Mouse (Mus musculus): ENCODE results near the gene Gpr18.

Gene Gpr18

GRCm38 (mm10) chr14:121915143-121915542, 438 bp downstream of the Gpr18 start:
- CTCF ChIA-PET: no interaction called here

DNA sequence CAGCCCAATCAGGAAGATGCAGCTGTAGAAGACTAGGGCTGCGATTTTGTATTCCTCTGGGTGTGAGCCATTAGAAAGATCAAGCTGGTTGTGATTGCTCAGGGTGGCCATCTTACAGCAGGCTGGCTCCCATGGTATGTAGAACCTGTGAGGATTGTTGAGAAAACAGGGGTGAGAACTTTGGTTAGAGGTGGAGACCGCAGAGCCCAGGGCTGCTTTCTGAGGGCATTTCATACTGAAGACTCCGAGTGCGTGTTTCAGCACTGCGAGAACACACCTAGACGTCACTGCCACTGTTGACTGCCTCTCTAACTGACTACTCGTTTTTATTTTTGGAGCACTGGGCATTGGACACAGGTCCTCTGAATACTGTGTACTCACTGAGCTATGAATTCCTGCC, 3.1 kb downstream of the Gpr18 start:
- CTCF ChIA-PET: no interaction called here
- POLR2A ChIA-PET: interaction anchor here in 2 of 4 experiments (1.6 to 2.5 kb wide), 2 partner anchors 9 to 14 kb away, joined by 4 to 9 read pairs; no protein-coding TSS in a partner anchor

More at GRCm38 (mm10) chr14:121915143-121915542, 438 bp downstream of the Gpr18 start:
- POLR2A ChIA-PET: interaction anchor here in 3 of 4 experiments (0.7 to 1.9 kb wide), 6 partner anchors 11 to 475 kb away, joined by 3 to 6 read pairs (median 4); partner anchors contain the start of gene Ubac2 (in 1 of the 3)

DNA sequence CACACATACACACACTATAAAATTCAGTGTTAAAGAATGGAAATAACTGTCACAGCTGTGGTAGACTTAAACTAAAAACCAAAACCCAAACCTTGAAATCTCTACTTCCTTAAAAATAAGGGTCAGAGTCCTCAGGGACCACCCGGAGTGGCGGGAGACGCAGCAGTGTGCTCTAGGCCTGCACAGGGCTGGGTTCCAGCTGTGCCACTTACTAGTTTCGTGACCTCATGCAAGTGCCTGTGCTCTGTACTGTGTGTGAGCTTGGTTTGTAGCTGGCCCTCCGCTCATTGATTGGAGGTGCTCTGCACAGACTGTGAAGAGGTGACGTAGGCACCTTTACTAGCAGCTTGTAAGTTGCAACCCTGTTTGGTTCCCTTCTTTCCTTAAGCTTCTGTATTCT, 5.7 kb downstream of the Gpr18 start:
- ChIA-PET POLR2A (interaction anchor here in 1 of 4 experiments (1.1 to 1.5 kb wide), 3 partner anchors 11 to 36 kb away, joined by 3 to 5 read pairs (median 4); no protein-coding TSS in a partner anchor), CTCF (no interaction called here)

DNA sequence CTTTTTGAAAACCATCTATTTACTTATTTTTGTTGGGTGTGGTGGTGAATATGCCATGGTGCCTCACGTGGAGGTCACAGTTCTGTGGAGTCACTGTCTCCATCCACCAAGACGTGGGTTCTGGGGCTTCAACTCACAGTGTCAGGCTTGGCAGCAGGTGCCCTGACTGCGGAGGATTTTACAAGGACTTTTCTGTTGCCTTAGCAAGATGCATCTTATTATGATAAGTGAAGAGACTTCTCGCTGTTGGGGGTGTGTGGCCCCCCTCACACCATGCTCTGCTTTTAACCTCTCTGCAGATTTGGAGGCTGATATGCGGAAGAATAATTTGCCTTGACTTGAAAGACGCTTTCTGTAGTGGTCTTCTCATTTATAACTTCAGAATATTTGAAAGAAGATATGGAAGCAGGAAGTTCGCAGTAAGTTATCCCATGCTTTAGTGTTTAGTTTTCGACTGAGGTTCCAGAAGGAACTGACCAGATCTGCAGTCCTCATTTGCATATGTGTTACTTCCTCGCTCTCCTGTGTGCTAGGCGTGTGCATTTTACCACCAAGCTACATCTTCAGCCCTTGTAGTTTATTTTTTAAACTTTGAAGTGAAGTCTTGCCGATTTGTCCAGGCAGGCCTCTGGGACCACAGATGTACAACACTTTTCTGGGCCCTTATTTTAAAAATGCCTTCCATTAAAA, 8.4 kb downstream of the Gpr18 start:
- ChIA-PET CTCF (interaction anchor here in 1 of 4 experiments (1.5 kb wide), 1 partner anchor 21 kb away, joined by 3 read pairs; no protein-coding TSS in a partner anchor), POLR2A (interaction anchor here in 2 of 4 experiments (0.7 to 1.8 kb wide), 7 partner anchors 9 to 29 kb away, joined by 3 to 7 read pairs (median 3); partner anchors contain the start of gene Ubac2 (in 2 of the 2))

DNA sequence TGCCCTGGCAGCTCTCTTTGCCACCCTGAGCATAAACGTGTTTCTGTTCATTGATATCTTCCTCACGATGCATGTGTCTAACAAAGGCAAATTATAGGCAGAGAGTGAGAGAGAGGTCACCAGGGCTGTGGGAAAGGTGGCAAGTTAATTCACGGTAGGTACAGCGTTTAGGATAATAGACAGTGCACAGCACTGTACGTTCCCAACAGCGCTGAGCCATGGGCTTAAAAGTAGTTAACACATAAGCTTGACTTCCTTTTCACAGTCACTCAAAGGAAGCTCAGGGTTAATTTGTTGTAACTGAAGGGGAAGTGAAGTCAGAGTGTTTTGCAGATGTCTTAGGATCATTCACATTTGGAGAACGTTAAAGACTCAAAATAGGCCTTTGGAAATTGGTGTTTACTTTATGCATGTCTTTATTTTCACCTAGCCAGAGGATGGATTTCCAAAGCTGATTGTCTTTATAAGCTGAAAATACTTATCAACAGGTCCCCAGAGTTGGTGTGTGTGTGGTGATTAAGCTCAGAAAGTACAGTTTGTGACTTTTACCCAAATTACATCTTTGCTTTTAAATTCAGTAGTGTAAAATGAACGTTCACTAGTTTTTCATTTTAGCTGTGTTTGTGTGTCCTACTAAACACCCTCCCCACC, 9.1 kb downstream of the Gpr18 start:
- POLR2A ChIA-PET: interaction anchor here in 2 of 4 experiments (0.8 to 1.8 kb wide), 7 partner anchors 10 to 36 kb away, joined by 3 to 4 read pairs (median 3); partner anchors contain the start of gene Ubac2 (in 2 of the 2)
- CTCF ChIA-PET: interaction anchor here in 1 of 4 experiments (1.5 kb wide), 1 partner anchor 22 kb away, joined by 3 read pairs; no protein-coding TSS in a partner anchor

DNA sequence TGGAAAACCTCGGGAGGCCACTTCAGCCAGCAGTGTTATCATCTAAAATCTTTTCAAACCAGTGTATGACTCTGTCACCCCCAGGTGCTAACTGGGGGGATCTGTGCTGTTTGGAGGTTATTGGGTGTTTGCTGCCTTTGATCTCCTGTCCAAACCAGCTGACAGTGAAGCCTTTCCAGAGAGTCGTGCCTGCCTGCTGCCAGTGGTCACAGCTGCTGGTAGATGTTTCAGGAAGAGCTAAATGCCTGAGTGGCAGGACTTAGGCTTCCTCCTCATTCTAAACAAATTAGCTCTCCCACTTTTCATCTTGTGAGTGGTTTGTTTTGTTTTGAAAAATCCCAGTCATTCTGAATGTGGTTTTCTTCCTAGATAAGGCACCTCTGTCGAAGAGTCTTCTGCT, 10.8 kb downstream of the Gpr18 start:
- POLR2A ChIA-PET: interaction anchor here in 2 of 4 experiments (0.6 to 1.9 kb wide), 6 partner anchors 10 to 246 kb away, joined by 3 to 5 read pairs (median 4); partner anchors contain the start of gene Ubac2 (in 1 of the 2)
- CTCF ChIA-PET: interaction anchor here in 1 of 4 experiments (1.0 kb wide), 1 partner anchor 12 kb away, joined by 3 read pairs; no protein-coding TSS in a partner anchor

DNA sequence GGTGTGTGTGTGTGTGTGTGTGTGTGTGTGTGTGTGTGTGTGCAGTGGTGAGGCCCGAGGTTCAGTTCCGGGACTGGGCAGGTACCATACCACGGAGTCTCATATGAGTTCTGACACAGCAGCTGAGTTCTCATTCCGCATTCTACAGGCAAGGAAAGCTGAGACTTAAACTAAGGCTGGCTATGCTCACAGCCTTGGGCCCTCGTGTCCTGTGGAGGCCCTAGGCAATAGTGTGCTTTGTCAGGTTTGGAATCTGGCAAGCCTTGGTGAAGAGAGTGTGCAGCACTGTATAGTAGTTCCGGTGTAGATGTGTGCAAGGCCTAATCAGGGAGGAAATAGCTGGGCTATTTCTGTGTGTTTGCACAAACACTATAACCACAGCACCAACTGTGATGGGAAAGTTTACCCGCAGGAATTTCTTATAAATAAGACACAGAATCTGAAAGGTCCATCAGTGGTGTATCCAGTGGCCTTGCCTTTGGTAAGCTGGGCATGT, 12.2 kb downstream of the Gpr18 start:
- POLR2A ChIA-PET: interaction anchor here in 2 of 4 experiments (1.0 to 2.9 kb wide), 5 partner anchors 8 to 42 kb away, joined by 3 to 8 read pairs (median 5); partner anchors contain the start of gene Ubac2 (in 1 of the 2)
- CTCF ChIA-PET: interaction anchor here in 1 of 4 experiments (0.6 kb wide), 1 partner anchor 325 kb away, joined by 3 read pairs; no protein-coding TSS in a partner anchor

DNA sequence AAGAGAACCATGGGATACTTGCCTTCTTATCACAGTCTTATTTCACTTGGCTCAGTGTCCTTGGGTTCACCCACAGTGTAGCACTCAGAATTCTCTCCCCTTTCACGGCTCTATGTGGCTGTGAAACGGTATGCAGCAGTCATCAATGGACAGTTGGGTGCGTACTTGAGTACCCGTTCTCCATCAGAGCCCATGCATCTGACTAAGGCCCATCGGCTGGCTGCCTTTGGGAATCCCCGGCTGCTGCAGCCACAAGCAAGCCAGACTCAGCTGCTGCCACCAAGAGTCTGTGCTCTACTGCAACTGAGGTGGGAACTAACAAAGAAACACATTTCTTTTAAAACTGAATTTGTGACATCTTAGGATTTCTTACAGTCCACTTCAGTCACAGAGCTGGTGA, 14.1 kb downstream of the Gpr18 start:
- CTCF ChIA-PET: interaction anchor here in 1 of 4 experiments (0.6 kb wide), 1 partner anchor 310 kb away, joined by 3 read pairs; no protein-coding TSS in a partner anchor
- POLR2A ChIA-PET: interaction anchor here in 2 of 4 experiments (1.3 to 2.9 kb wide), 5 partner anchors 17 to 30 kb away, joined by 3 to 8 read pairs (median 6); partner anchors contain the start of gene Ubac2 (in 2 of the 2)

DNA sequence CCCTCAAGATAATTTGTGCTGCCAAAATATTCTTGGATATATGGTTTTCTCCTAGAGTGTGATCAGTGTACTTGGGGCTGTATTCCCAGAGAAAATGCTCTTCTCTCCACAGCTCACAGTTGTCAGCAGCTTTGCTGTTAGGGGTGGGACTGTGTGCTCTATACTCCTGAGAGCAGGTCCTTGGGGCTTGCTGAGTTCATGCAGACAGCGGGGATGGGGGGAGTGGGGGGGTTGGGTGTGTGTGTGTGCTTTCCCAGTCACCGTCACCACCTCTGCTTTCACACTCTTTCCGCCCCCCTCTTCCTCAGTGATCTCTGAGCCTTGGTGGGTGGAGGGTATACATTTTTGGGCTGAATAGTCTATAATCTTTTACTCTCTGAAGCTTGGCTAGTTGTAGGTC, 16.5 kb downstream of the Gpr18 start:
- ChIA-PET CTCF (interaction anchor here in 2 of 4 experiments (0.6 to 1.1 kb wide), 2 partner anchors 29 to 308 kb away, joined by 3 to 6 read pairs; no protein-coding TSS in a partner anchor), POLR2A (interaction anchor here (0.5 to 2.4 kb wide), 17 partner anchors 8 to 208 kb away, joined by 3 to 26 read pairs (median 4); partner anchors contain the start of genes Ubac2 (in 2 of the 4) and Tm9sf2 (in 1 of the 4))

DNA sequence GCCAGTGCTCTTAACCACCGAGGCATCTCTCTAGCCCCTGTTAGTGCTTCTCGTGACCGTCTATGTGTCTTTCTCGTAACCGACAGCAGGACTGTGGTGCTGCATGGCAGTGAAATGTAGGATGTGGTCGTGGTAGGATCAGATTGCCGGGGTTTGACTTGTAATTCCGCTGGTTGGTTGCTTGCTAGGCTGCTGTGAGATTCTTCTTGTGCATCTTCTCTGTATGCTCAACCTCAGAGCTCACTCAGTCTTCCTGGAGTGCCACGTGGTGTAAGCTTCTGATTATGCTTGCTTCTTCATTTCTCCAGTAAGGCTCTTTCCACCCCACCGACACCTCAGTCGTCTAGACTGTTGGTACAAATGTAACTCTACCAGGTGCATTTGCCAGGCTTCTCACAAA, 17.1 kb downstream of the Gpr18 start:
- POLR2A ChIA-PET: interaction anchor here (0.5 to 2.4 kb wide), 16 partner anchors 10 to 209 kb away, joined by 3 to 26 read pairs (median 4); partner anchors contain the start of genes Ubac2 (in 2 of the 4) and Tm9sf2 (in 1 of the 4)
- CTCF ChIA-PET: interaction anchor here in 1 of 4 experiments (0.6 kb wide), 1 partner anchor 308 kb away, joined by 6 read pairs; no protein-coding TSS in a partner anchor

DNA sequence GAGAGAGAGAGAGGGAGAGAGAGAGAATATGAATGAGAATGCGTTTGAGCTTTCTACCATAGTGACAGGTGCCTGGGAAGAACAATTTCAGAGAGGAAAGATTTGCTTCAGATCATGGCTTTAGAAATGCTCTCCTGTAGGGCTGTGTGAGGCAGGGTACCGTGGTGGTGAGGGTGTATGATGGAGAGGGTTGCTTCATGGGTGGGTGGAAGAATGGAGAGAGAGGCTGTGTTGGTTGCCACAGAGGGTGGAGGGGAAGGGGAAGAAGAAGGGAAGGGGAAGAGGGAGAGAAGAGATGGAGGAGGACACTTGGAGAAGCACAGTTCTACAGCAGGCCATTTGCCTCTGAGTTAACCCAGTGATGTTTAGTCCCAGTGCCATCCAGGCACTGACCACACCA, 17.8 kb downstream of the Gpr18 start:
- POLR2A ChIA-PET: interaction anchor here in 1 of 4 experiments (0.8 kb wide), 1 partner anchor 50 kb away, joined by 4 read pairs; no protein-coding TSS in a partner anchor

GRCm38 (mm10) chr14:121896126-121897090, 19.2 kb downstream of the Gpr18 start:
- ChIA-PET POLR2A (interaction anchor here in 2 of 4 experiments (0.5 to 2.8 kb wide), 4 partner anchors 11 to 1086 kb away, joined by 3 to 11 read pairs (median 3); no protein-coding TSS in a partner anchor), CTCF (no interaction called here)

More for the DNA sequence above, 17.8 kb downstream of the Gpr18 start:
- CTCF ChIA-PET: no interaction called here

- CTCF ChIA-PET: no interaction called here
These were observed 20.3 kb downstream of the Gpr18 start for GRCm38 (mm10) chr14:121895316-121895715.

GRCm38 (mm10) chr14:121894511-121895135, 21.0 kb downstream of the Gpr18 start:
- ChIA-PET POLR2A (interaction anchor here in 2 of 4 experiments (1.0 to 3.1 kb wide), 6 partner anchors 9 to 33 kb away, joined by 3 to 15 read pairs (median 4); partner anchors contain the start of gene Ubac2 (in 2 of the 2)), CTCF (no interaction called here)

More at GRCm38 (mm10) chr14:121895316-121895715, 20.3 kb downstream of the Gpr18 start:
- POLR2A ChIA-PET: interaction anchor here in 2 of 4 experiments (0.6 to 2.8 kb wide), 6 partner anchors 9 to 32 kb away, joined by 3 to 11 read pairs (median 4); partner anchors contain the start of gene Ubac2 (in 2 of the 2)

DNA sequence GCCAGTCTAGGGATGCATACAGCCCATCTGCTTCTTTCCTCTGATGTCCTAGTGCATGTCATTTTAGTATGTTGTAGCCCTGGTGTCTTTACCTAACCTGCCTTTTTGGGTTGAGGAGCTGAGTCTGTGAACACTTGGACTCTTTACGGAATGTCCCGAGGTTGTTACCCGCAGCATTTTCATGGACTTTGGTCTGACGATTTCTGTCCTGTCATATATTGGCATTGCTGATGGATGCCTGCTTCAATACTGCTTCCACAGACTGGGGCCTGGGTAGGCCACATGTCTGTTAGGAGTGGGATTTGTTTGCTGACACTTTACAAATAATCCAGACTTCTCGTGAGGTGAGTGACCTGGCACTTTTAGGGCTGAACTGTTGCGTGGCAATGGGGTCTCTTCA, 21.8 kb downstream of the Gpr18 start:
- POLR2A ChIA-PET: interaction anchor here in 3 of 4 experiments (0.5 to 3.2 kb wide), 5 partner anchors 15 to 500 kb away, joined by 3 to 22 read pairs (median 5); partner anchors contain the start of gene Ubac2 (in 2 of the 3)
- CTCF ChIA-PET: no interaction called here

DNA sequence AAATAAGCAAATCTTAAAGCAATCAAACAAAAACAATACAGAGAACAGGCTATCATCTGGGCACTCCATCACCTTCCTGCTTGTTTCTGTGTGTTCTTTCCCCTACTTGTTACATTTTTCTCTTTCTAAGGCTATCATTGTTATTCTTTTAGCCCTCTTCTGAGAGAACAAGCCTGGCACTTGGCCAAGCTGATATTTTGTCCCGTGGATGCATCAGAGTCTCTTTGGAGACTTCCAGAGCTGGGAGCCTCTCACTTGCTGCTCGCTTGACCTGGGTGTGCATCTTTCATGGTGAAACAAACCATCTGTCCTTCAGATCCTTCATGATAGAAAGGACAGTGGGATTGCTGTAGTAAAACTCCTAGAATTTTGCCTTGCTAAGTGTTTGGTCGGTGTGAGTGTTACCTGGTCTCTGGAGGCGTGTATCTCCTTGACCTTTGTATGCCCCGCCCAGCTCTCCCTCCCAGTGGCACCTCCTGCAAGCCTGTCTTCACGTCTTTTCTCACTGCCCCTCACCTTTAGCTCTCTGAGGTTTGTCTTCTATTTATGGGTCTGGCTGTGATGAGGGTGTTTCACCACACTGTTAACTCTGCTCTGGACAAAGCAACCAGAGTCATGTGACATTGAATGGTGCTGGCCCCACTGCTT, 31.3 kb downstream of the Gpr18 start:
- ChIA-PET CTCF (interaction anchor here in 1 of 4 experiments (0.5 kb wide), 1 partner anchor 156 kb away, joined by 3 read pairs; no protein-coding TSS in a partner anchor), POLR2A (interaction anchor here in 2 of 4 experiments (0.6 to 1.1 kb wide), 3 partner anchors 7 to 69 kb away, joined by 3 to 4 read pairs (median 3); no protein-coding TSS in a partner anchor)
